Mouse (Mus musculus) myocyte (in vitro differentiated cells): ENCODE data around the gene 1700019N19Rik.

Experiments used
- E2F4 ChIP-seq: IDR thresholded peaks from one replicate; pipeline ENCODE4 v1.6.1; 2011; ENCODE audit warnings: mild to moderate bottlenecking, control low read depth, moderate library complexity; ENCODE audit not compliant: insufficient read depth
- MAX ChIP-seq: IDR thresholded peaks from one replicate; pipeline ENCODE4 v1.6.1; 2011; ENCODE audit warnings: low read depth, mild to moderate bottlenecking, control low read depth
- MYOD1 ChIP-seq, 3 experiments: IDR thresholded peaks; one replicate each; pipeline ENCODE4 v1.6.1; 2011; ENCODE audit warnings: control low read depth in 2 of 3, low read depth in 2 of 3, mild to moderate bottlenecking in 2 of 3, moderate library complexity in 1 of 3; ENCODE audit not compliant: insufficient read length in 2 of 3, control insufficient read depth in 1 of 3
- POLR2A ChIP-seq: IDR thresholded peaks from one replicate; pipeline ENCODE4 v1.6.1; 2011; ENCODE audit warnings: low read depth, mild to moderate bottlenecking, control low read depth, moderate library complexity; ENCODE audit not compliant: insufficient read length
- POLR2AphosphoS2 ChIP-seq: IDR thresholded peaks from one replicate; pipeline ENCODE4 v1.6.1; 2011; ENCODE audit warnings: low read depth, control low read depth; ENCODE audit not compliant: insufficient read length
- USF1 ChIP-seq: IDR thresholded peaks from one replicate; pipeline ENCODE4 v1.6.1; 2011; ENCODE audit warnings: low read depth, mild to moderate bottlenecking, control low read depth, moderate library complexity

DNA sequence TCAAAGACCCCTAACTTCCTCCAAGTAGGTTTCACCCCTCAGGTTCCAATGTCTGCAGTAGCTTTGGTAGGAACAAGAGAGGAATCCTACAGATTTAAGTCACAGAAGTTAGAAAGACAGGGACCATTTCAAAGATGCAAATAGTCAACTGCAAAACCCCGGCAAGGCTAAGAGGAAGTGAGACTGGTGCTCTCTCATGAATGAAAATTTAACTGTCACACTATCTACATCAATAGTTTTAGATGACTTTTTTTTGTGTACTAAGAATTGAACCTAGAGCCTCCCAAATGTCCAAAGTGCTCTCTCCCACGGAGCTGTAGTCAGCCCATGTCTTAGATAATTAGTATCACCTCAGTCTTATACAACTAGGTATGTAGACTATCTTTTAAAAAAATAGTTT, 38.7 kb upstream of the 1700019N19Rik start:
- TF ChIP-seq POLR2AphosphoS2, result no peak
- TF ChIP-seq POLR2A, result no peak
- no peak for TF ChIP-seq MYOD1 (IDR thresholded peaks at IDR 0.05; ENCODE audit: control insufficient read depth in 1 of 3, insufficient read length in 2 of 3, low read depth in 2 of 3)
- TF ChIP-seq MAX, result no peak
- TF ChIP-seq USF1, result no peak
- TF ChIP-seq E2F4, result no peak
